In the genomic region with DNA sequence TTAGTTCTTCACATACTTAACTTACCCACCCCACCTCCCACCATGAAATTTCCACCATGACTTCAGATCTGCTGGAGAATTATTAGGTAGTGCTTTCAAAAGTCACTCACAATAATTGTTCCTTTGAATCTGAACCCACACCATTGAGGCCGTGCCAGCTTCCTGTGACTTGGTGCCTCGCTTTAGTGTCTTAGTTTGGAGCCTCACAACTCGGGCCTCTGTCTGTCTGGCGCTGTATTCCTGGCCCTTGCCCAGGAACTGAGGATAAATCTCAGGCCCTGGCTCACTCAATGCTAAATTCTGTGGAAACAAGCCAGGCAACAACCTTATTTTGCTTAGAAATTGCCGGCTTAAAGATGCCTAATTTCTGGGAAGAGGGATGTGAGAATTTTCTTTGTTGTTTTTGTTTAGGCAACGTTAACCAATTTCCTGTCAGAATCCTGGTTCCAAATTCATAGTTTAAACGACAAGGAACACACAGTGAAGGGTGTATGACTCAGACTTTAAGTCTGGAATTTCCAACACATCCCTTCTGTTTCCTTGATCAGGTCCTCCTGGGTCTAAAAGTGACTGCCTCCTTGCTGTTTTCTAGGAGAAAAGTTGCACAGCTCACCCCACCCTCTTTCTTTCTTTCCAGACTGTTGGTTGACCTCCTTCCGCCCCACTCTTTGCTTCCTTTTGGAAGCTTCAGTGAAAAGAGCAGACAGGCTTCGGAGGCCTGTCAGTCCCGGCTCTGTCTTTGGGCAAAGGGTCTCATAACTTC, we compare ENCODE assay signal across 9 mouse cellular contexts. TPM values are rescaled to one million over a fixed set of nuclear protein-coding genes. Genes with fewer than 3 reads are reported as not detected.
DNase-seq lines count a peak whose midpoint lies in the region; ATAC-seq and TF ChIP-seq lines count a peak whose summit lies in the region.
"Had no signal": no experiment of that assay in that cellular context is flagged by ENCODE, and none has a peak within 500 bp of the region (broad histone marks: within the 10 kb centered on the region; RNA-seq: fewer than 3 reads in every experiment).

No protein-coding gene starts in this region.

- H3K9ac ChIP-seq in heart, postnatal 0 days (replicated peaks; ENCODE audit: low read depth, low read length): peak overlapping the region; percentile 85
- H3K9ac ChIP-seq in limb, embryonic 13.5 days: peak overlapping the region; percentile 87
- H3K9ac ChIP-seq in neural tube, embryonic 13.5 days: peak overlapping the region; percentile 98

- H3K27ac ChIP-seq in layer of hippocampus, adult 2 months: peak overlapping the region; percentile 92
- H3K27ac ChIP-seq in heart, postnatal 0 days (ENCODE audit: low read depth): peak overlapping the region; percentile 98
- H3K27ac ChIP-seq in limb, embryonic 13.5 days: peak overlapping the region; percentile 94
- H3K27ac ChIP-seq in neural tube, embryonic 13.5 days (replicated peaks): peak overlapping the region; percentile 97

- peak overlapping the region; percentile 67 for H3K4me3 ChIP-seq in layer of hippocampus, adult 2 months
- H3K4me3 ChIP-seq in heart, postnatal 0 days (ENCODE audit: low read depth, low read length): peak overlapping the region; percentile 77
- peak overlapping the region; percentile 76 for H3K4me3 ChIP-seq in limb, embryonic 13.5 days
- H3K4me3 ChIP-seq in neural tube, embryonic 13.5 days: peak overlapping the region; percentile 84

- H3K36me3 ChIP-seq in heart, postnatal 0 days (replicated peaks; ENCODE audit: control insufficient read depth, insufficient read depth, low read length): 0 out of 2 replicates have a peak, but pooled peaks cover 4% of the 10 kb centered on the region
- H3K36me3 ChIP-seq in limb, embryonic 13.5 days: peaks cover 20% of the 10 kb centered on the region; the same call in 1 of the 2 replicates
- peaks cover 6% of the 10 kb centered on the region for H3K36me3 ChIP-seq in neural tube, embryonic 13.5 days

- TF ChIP-seq EP300 in heart, postnatal 0 days (IDR thresholded peaks at IDR 0.05; ENCODE audit: low read depth): no peak

- WGBS in heart, postnatal 0 days: 19% methylated on average over 10 of the region's 10 CpGs
- 27% methylated on average over 10 of the region's 10 CpGs for WGBS in limb, embryonic 13.5 days
- 13% methylated on average over 10 of the region's 10 CpGs for WGBS in neural tube, embryonic 13.5 days

- DNase-seq in layer of hippocampus, adult 2 months (ENCODE audit: low spot score in 2 of 2): peak in 1 of 2 experiments; percentile 38
- no peak for DNase-seq in layer of hippocampus, adult 9-11 months
- DNase-seq in cerebellum, postnatal 14 days: peak; percentile 47 to 50
- DNase-seq in heart, postnatal 0 days (ENCODE audit: low spot score): no peak
- no peak for DNase-seq in thymus, adult 18-20 months
- no peak for DNase-seq in urinary bladder, adult 18-20 months (ENCODE audit: low spot score in 2 of 2)

- H3K9me3 ChIP-seq in heart, postnatal 0 days (replicated peaks; ENCODE audit: control insufficient read depth, low read length): no peaks in the 10 kb centered on the region
- no peaks in the 10 kb centered on the region for H3K9me3 ChIP-seq in limb, embryonic 13.5 days
- H3K9me3 ChIP-seq in neural tube, embryonic 13.5 days: no peaks in the 10 kb centered on the region

- no peaks in the 10 kb centered on the region for H3K27me3 ChIP-seq in heart, postnatal 0 days (ENCODE audit: control insufficient read depth, insufficient read depth, low read length)
- H3K27me3 ChIP-seq in limb, embryonic 13.5 days: peaks cover 9% of the 10 kb centered on the region; the same call in 1 of the 2 replicates
- H3K27me3 ChIP-seq in neural tube, embryonic 13.5 days: 0 out of 2 replicates have a peak, but pooled peaks cover 3% of the 10 kb centered on the region

- TF ChIP-seq CTCF in layer of hippocampus, adult 2 months (conservative IDR thresholded peaks at IDR 0.05): no peak
- no peak for TF ChIP-seq CTCF in heart, postnatal 0 days (IDR thresholded peaks at IDR 0.05; ENCODE audit: low read depth)

- H3K4me1 ChIP-seq in heart, postnatal 0 days (ENCODE audit: control insufficient read depth, insufficient read depth): peaks cover 10% of the 10 kb centered on the region; the same call in 1 of the 2 replicates
- peaks cover 64% of the 10 kb centered on the region for H3K4me1 ChIP-seq in limb, embryonic 13.5 days
- peaks cover 81% of the 10 kb centered on the region for H3K4me1 ChIP-seq in neural tube, embryonic 13.5 days (replicated peaks)

- ATAC-seq in heart, postnatal 0 days (ENCODE audit: insufficient read depth, low read depth): no peak
- ATAC-seq in limb, embryonic 13.5 days (ENCODE audit: low FRiP score, low read depth): no peak
- ATAC-seq in neural tube, embryonic 13.5 days (ENCODE audit: low read depth): no peak

- peak overlapping the region; percentile 87 for H3K4me2 ChIP-seq in heart, postnatal 0 days (ENCODE audit: low read depth, low read length)
- peak overlapping the region; percentile 84 for H3K4me2 ChIP-seq in limb, embryonic 13.5 days (replicated peaks)
- H3K4me2 ChIP-seq in neural tube, embryonic 13.5 days: peak overlapping the region; percentile 82

RNA-seq across cellular contexts. Expression of a gene that starts 1.2 kb away (rescaled TPM):
- total RNA-seq in layer of hippocampus, adult 2 months (2021): 10 to 100 TPM; 29.0 to 29.1 TPM
- 33.1 and 50.6 TPM in 2 replicates for total RNA-seq in heart, postnatal 0 days (2014; rRNA removed; ENCODE audit: low replicate concordance)
- polyA plus RNA-seq in heart, postnatal 0 days (2015; fragmentation: Nextera tagmentation; extraction: Ambion mirVana): 3.6 and 5.1 TPM in 2 replicates
- polyA plus RNA-seq in limb, embryonic 13.5 days (2015; fragmentation: Nextera tagmentation; extraction: Ambion mirVana): 8.4 and 8.7 TPM in 2 replicates
- 6.0 and 7.6 TPM in 2 replicates for polyA plus RNA-seq in neural tube, embryonic 13.5 days (2015; fragmentation: Nextera tagmentation; extraction: Ambion mirVana)

RNA-seq across cellular contexts. Expression of a gene that starts 5.7 kb away (rescaled TPM):
- total RNA-seq in layer of hippocampus, adult 2 months (2021): 10 to 100 TPM; 55.2 to 56.7 TPM
- total RNA-seq in heart, postnatal 0 days (2014; rRNA removed; ENCODE audit: low replicate concordance): 1.2 and 5.3 TPM in 2 replicates
- 6.0 and 6.8 TPM in 2 replicates for polyA plus RNA-seq in heart, postnatal 0 days (2015; fragmentation: Nextera tagmentation; extraction: Ambion mirVana)
- 3.0 and 3.1 TPM in 2 replicates for polyA plus RNA-seq in limb, embryonic 13.5 days (2015; fragmentation: Nextera tagmentation; extraction: Ambion mirVana)
- 11.0 and 12.6 TPM in 2 replicates for polyA plus RNA-seq in neural tube, embryonic 13.5 days (2015; fragmentation: Nextera tagmentation; extraction: Ambion mirVana)

RNA-seq across cellular contexts. Expression of a gene that starts 8.1 kb away (rescaled TPM):
- total RNA-seq in layer of hippocampus, adult 2 months (2021): 10 to 100 TPM; 32.1 to 34.4 TPM
- 10.3 and 13.1 TPM in 2 replicates for total RNA-seq in heart, postnatal 0 days (2014; rRNA removed; ENCODE audit: low replicate concordance)
- 37.1 and 38.7 TPM in 2 replicates for polyA plus RNA-seq in heart, postnatal 0 days (2015; fragmentation: Nextera tagmentation; extraction: Ambion mirVana)
- polyA plus RNA-seq in limb, embryonic 13.5 days (2015; fragmentation: Nextera tagmentation; extraction: Ambion mirVana): 48.8 and 55.6 TPM in 2 replicates
- 41.0 and 42.8 TPM in 2 replicates for polyA plus RNA-seq in neural tube, embryonic 13.5 days (2015; fragmentation: Nextera tagmentation; extraction: Ambion mirVana)

RNA-seq across cellular contexts. Expression of a gene that starts 25.3 kb away (rescaled TPM):
- not detected for total RNA-seq in layer of hippocampus, adult 2 months (2021)
- total RNA-seq in heart, postnatal 0 days (2014; rRNA removed; ENCODE audit: low replicate concordance): not detected in 2 replicates
- 1.1 and 1.2 TPM in 2 replicates for polyA plus RNA-seq in heart, postnatal 0 days (2015; fragmentation: Nextera tagmentation; extraction: Ambion mirVana)
- 1.3 and 1.5 TPM in 2 replicates for polyA plus RNA-seq in limb, embryonic 13.5 days (2015; fragmentation: Nextera tagmentation; extraction: Ambion mirVana)
- polyA plus RNA-seq in neural tube, embryonic 13.5 days (2015; fragmentation: Nextera tagmentation; extraction: Ambion mirVana): 1.2 and 1.8 TPM in 2 replicates
- total RNA-seq: layer of hippocampus, postnatal 14 days had no signal

RNA-seq across cellular contexts. Expression of a gene that starts 27.6 kb away (rescaled TPM):
- total RNA-seq in layer of hippocampus, adult 2 months (2021): 10 to 100 TPM; 51.4 to 52.0 TPM
- 7.5 and 9.2 TPM in 2 replicates for total RNA-seq in heart, postnatal 0 days (2014; rRNA removed; ENCODE audit: low replicate concordance)
- 64.7 and 65.4 TPM in 2 replicates for polyA plus RNA-seq in heart, postnatal 0 days (2015; fragmentation: Nextera tagmentation; extraction: Ambion mirVana)
- 156 and 157 TPM in 2 replicates for polyA plus RNA-seq in limb, embryonic 13.5 days (2015; fragmentation: Nextera tagmentation; extraction: Ambion mirVana)
- 113 and 118 TPM in 2 replicates for polyA plus RNA-seq in neural tube, embryonic 13.5 days (2015; fragmentation: Nextera tagmentation; extraction: Ambion mirVana)

Comparison
In these comparisons a context has a peak if more than half of its experiments do, and no peak if none do; other contexts are left out.
1. DNase-seq: peak in cerebellum, postnatal 14 days (2 of 2); none in layer of hippocampus, adult 9-11 months (single experiment), heart, postnatal 0 days (single experiment), thymus, adult 18-20 months (0 of 2) and urinary bladder, adult 18-20 months (0 of 2).
2. Peak in every context shown above with its lines, with median percentiles within 50 percentile points of each other: H3K27ac ChIP-seq, H3K4me3 ChIP-seq, H3K4me2 ChIP-seq and H3K9ac ChIP-seq.